Mouse (Mus musculus) neural tube, embryonic 13.5 days (tissue): ENCODE data around the gene Nsmce4a. TPM values are rescaled to one million over a fixed set of nuclear protein-coding genes. Genes with fewer than 3 reads are reported as not detected.
"Not testable (repeated sequence)": the region's sequence is repeated elsewhere in the genome, so short reads cannot be mapped to it uniquely, and the experiment has no call there.

Source experiments
- ATAC-seq: fragments of 200-750 bp; cut with Nextera tagmentation; 2 replicates; pipeline ENCODE4 v1.8.0; 2017; ENCODE audit warnings: low read depth, mild to moderate bottlenecking, moderate TSS enrichment, moderate library complexity
- H3K27ac ChIP-seq: fragments of 300-500 bp; sonication (generic); replicated peaks from 2 replicates; pipeline ENCODE4 v1.5.1; 2015; ENCODE audit warnings: moderate library complexity, mild to moderate bottlenecking, inconsistent platforms
- H3K27me3 ChIP-seq: fragments of 300-500 bp; sonication (generic); 2 replicates; pipeline ENCODE4 v1.6.1; 2015; ENCODE audit warnings: mild to moderate bottlenecking, inconsistent platforms
- H3K36me3 ChIP-seq: fragments of 300-500 bp; sonication (generic); 2 replicates; pipeline ENCODE4 v1.6.1; 2015; ENCODE audit warnings: mild to moderate bottlenecking, inconsistent platforms
- H3K4me1 ChIP-seq: fragments of 300-500 bp; sonication (generic); replicated peaks from 2 replicates; pipeline ENCODE4 v1.6.1; 2015; ENCODE audit warnings: inconsistent platforms
- H3K4me2 ChIP-seq: fragments of 300-500 bp; sonication (generic); 2 replicates; pipeline ENCODE4 v1.6.1; 2015; ENCODE audit warnings: inconsistent platforms, mild to moderate bottlenecking, moderate library complexity
- H3K4me3 ChIP-seq: fragments of 300-500 bp; sonication (generic); 2 replicates; pipeline ENCODE4 v1.5.1; 2015; ENCODE audit warnings: mild to moderate bottlenecking, inconsistent platforms
- H3K9ac ChIP-seq: fragments of 300-500 bp; sonication (generic); 2 replicates; pipeline ENCODE4 v1.6.1; 2015; ENCODE audit warnings: moderate library complexity, mild to moderate bottlenecking, inconsistent platforms
- H3K9me3 ChIP-seq: fragments of 300-500 bp; sonication (generic); 2 replicates; pipeline ENCODE4 v1.6.1; 2016; ENCODE audit warnings: inconsistent platforms
- WGBS: fragments of 180-500 bp; shearing (Covaris S2); methylation state at CpG from one replicate; pipeline ENCODE4 v1.1.7; 2015; 5-methylcytosine and 5-hydroxymethylcytosine counted together
- polyA plus RNA-seq: library from polyadenylated mRNA; unstranded; fragments of >200 nt; fragmentation: Nextera tagmentation; extraction: Ambion mirVana; gene quantifications from 2 replicates; pipeline ENCODE4 v1.2.1, GENCODE M21; 2015

The Nsmce4a gene
- polyA plus RNA-seq, 1 experiment from 2014 or later, result 107 TPM

DNA sequence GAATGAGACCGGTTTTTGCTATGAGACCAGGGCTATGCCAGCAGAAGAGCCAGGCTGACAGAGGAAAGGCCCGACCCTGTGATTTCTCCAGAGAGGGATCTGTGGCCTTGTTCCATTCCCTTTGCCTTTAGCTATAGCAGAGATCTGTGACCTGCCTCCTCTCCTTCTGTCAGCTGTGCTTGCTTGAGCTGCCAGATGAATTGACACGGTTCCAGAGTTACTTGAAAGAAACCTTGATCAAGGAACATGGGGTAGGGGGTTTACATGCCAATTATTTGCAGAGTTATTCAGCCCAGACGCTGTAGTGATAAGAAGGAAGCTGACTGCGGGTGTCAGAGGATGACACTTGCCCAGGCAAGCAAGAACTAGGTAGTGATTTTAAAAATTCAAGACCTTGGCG is 24.6 kb upstream of the Nsmce4a start:
- Histone ChIP-seq H3K4me1 (peaks cover 10% of the 10 kb centered on the region), H3K36me3 (no peaks in the 10 kb centered on the region), H3K27me3 (no peaks in the 10 kb centered on the region), H3K4me2 (no peak overlapping the region), H3K27ac (0 out of 2 replicates have a peak overlapping the region, but pooled peaks have one; percentile 13), H3K9me3 (no peaks in the 10 kb centered on the region), H3K9ac (no peak overlapping the region), H3K4me3 (no peak overlapping the region)
- no peak for ATAC-seq
- WGBS, result 72% methylated on average over 6 of the region's 6 CpGs

DNA sequence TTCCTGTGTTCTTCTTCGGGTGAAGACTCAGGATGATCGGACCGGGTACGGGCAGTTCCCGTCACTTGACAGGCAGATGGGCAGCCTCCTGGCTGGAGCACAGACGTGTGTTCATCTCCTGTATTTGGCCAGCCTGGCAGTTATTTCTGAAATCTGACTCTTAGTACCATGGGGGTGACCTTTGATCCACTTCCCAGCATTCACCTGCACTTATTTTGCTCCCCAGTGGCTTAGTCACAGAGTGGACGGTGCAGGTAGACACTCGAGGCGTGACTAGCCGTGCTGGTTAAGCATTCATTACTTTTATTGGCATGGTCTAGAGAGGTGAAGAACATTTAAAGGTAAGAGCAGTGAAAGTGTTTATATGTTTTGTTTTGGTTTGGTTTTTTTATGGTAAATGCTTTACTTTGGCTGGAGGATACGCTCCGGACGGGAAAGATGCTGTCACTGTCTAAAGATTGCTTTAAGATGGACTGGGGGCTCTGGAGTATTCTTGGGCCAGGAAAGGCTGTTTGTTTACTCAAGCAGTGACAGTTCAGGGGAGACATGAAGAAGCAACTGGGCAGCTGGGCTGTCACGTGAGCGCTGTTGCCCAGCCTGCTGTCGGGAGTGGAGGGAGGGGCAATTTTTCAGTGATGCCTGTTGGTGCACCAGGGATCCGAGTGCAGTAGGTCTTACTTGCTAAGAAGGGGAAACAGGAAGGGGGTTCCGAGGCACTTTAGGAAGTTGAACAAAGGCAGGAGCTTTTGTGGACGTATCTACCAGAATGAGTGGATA is 23.3 kb upstream of the Nsmce4a start:
- 0 out of 2 replicates have a peak overlapping the region, but pooled peaks have one; percentile 4 for H3K27ac ChIP-seq
- H3K4me2 ChIP-seq, H3K27me3 ChIP-seq, H3K4me1 ChIP-seq, ATAC-seq, H3K9me3 ChIP-seq, H3K9ac ChIP-seq, H3K36me3 ChIP-seq, H3K4me3 ChIP-seq: not testable (repeated sequence)
- 68% methylated on average over 9 of the region's 19 CpGs for WGBS

DNA sequence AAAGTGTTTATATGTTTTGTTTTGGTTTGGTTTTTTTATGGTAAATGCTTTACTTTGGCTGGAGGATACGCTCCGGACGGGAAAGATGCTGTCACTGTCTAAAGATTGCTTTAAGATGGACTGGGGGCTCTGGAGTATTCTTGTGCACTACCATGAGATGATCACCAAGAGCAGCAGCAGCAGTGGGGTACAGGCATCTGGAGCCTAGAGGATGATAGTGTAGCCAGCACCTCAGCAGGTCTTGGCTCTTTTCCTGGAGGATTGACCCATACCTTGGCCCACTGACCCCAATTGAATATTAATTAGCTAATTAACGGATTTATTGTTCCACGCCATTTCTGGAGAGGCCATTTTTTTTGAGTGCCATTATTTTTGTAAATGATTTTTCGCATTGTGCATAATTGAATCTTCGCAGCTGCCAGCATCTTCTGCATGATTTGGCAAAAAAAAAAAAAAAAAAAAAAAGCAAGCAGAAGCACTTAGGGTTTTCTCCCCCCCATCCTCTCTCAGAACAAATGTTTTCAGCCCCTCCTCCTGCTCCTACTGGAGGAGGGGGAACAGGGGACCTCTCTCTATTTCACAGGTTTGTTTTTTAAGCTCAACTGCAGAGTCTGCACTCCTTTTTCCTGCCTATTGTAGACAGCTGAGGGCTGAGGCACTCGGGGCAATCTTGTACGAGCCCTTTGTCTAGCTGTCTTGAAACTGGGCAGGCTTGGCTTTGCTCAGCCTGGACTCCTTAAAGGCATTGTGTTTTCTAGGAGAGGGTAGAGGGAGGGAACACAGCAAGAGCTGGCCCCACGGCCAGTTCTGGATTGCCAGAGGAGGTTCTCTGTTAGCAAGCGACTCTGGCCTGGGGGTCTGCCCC is 20.7 kb upstream of the Nsmce4a start:
- H3K4me1 ChIP-seq, H3K27ac ChIP-seq, H3K9me3 ChIP-seq, H3K4me2 ChIP-seq, H3K36me3 ChIP-seq, H3K9ac ChIP-seq, H3K27me3 ChIP-seq, H3K4me3 ChIP-seq: not testable (repeated sequence)
- 43% methylated on average over 8 of the region's 11 CpGs for WGBS
- ATAC-seq, result peak; percentile 64

DNA sequence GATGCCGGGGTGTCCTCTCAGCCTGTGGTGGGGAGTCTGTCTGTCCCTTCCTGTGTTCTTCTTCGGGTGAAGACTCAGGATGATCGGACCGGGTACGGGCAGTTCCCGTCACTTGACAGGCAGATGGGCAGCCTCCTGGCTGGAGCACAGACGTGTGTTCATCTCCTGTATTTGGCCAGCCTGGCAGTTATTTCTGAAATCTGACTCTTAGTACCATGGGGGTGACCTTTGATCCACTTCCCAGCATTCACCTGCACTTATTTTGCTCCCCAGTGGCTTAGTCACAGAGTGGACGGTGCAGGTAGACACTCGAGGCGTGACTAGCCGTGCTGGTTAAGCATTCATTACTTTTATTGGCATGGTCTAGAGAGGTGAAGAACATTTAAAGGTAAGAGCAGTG is 20.1 kb upstream of the Nsmce4a start:
- H3K4me2 ChIP-seq, H3K4me1 ChIP-seq, H3K36me3 ChIP-seq, H3K9ac ChIP-seq, H3K4me3 ChIP-seq, H3K9me3 ChIP-seq, ATAC-seq, H3K27ac ChIP-seq, H3K27me3 ChIP-seq: not testable (repeated sequence)
- no CpG with 5 or more reads among the region's 11 CpGs for WGBS

DNA sequence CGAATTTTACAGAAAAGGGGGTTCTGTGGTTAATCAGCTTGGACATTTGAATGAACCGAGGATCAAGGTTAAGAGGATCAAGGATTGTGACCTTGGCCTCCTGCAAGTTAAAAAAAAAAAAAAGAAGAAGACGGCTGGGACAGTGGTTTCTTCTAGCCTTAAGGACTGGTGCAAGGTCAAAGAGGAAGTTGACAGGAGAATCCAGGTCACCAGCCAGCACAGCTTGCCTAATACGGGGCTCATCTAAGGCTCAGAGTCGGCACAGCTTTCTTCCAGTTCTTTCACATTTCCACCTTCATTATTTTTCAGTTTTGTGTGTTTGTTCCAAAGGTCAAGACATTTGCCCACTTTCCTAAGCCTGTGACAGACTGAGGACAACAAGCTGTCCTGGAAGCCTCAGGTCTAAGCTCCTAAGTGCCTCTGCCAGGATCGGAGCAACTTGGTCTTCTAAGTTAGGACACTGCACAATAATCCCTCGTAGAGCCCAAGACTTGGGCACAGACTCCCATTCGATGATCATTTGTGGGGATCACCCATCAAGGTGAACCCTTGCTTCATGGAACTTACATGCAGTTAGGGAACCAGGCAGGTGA is 18.0 kb upstream of the Nsmce4a start:
- Histone ChIP-seq H3K36me3 (no peaks in the 10 kb centered on the region), H3K9me3 (no peaks in the 10 kb centered on the region), H3K4me1 (peaks cover 3% of the 10 kb centered on the region; the same call in 1 of the 2 replicates), H3K4me2 (no peak overlapping the region), H3K27me3 (no peaks in the 10 kb centered on the region), H3K4me3 (no peak overlapping the region), H3K9ac (no peak overlapping the region), H3K27ac (no peak overlapping the region)
- WGBS, result 81% methylated on average over 8 of the region's 8 CpGs
- no peak for ATAC-seq

DNA sequence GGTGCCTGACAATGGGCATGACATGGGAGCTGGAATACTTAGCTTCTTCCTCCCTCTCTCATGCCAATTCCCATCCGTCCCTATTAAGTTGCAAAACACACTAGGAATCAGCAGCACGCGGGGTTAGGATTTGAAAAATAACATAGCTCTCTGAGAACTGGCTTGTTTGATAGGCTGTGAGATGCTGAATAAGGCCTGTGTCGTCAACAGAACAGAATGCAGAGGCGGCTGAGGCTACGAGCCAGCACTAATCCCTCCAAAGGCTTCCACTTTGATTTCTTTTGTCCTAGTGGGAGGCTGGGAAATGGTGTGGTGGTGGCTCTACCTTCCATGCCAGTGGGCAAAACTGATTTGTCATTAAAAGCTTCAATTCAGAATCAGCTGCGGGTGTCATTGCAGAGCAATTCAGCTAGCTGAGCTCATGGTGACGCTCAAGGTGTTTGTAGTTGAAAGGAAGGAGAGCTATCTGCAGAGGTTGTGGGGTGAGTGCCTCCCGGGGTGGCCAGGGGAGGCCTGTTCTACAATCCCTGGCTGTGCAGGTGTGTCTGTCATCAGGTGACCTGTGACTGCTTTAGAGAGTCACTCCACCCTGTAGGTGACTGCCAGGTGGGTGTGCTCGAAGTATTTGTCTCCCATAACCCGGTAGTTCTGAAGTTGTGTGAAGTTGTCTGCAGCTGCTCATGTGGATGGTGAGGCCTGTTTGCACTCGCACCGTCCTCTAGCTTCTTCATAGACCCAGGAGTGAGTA is 17.3 kb upstream of the Nsmce4a start:
- no peak for ATAC-seq

DNA sequence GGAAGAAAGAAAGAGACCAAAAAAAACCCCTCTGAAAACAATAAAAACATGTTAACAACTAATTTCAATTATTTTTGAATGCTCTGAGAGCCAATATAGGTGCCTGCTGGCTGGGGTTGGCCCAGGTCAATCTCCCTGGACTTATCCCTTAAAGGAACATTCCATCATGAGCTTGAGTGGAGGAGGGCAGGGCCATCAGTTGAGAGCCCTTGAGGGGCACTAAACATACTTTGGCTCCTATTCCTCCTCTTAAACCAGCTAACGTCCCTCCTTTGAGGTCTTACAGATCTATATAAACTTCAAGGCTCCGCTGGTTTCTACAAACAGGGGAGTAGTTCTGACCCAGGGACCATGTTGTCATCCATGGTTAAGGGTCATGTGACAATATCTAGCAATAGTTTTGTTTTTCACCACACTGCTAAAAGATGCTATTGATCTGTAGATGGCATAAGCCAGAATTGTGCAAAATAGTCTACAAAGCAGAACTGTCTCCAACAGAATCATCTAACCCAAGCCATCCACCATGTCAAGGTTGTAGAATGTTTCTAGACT is 13.7 kb upstream of the Nsmce4a start:
- H3K4me1 ChIP-seq, result no peaks in the 10 kb centered on the region
- H3K4me3 ChIP-seq, result no peak overlapping the region
- H3K36me3 ChIP-seq, result no peaks in the 10 kb centered on the region
- H3K27me3 ChIP-seq, result no peaks in the 10 kb centered on the region
- H3K9ac ChIP-seq, result no peak overlapping the region
- 82% methylated on average over 2 of the region's 2 CpGs for WGBS
- no peaks in the 10 kb centered on the region for H3K9me3 ChIP-seq
- H3K4me2 ChIP-seq, result no peak overlapping the region
- no peak for ATAC-seq
- H3K27ac ChIP-seq, result no peak overlapping the region

More for the DNA sequence above, 17.3 kb upstream of the Nsmce4a start:
- no peak overlapping the region for H3K4me2 ChIP-seq
- H3K9ac ChIP-seq, result no peak overlapping the region
- no peaks in the 10 kb centered on the region for H3K36me3 ChIP-seq
- H3K27ac ChIP-seq, result no peak overlapping the region
- no peaks in the 10 kb centered on the region for H3K27me3 ChIP-seq
- H3K9me3 ChIP-seq, result no peaks in the 10 kb centered on the region
- WGBS, result 65% methylated on average over 13 of the region's 13 CpGs
- peaks cover 3% of the 10 kb centered on the region; the same call in 1 of the 2 replicates for H3K4me1 ChIP-seq
- H3K4me3 ChIP-seq, result no peak overlapping the region

DNA sequence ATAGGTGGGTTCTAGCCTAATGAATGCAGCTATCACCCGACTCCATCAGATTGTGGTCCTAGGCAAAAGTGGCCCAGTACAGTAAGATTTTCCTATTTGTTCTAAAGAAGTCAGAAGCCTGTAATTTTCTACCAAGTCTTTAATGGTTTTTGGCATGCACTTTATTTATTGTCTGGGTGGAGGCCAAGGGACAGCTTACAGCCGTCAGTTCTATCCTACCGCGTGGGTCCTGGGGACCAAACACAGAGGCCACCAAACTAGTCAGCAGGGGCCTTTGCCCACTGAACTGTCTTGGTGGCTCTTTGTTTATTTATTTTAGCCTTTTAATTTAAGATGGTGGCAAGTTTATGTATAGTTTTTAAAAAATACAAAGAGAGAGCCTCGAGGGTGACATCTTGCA is 5.7 kb upstream of the Nsmce4a start:
- no peaks in the 10 kb centered on the region for H3K36me3 ChIP-seq
- H3K9ac ChIP-seq, result no peak overlapping the region
- peaks cover 13% of the 10 kb centered on the region for H3K4me1 ChIP-seq
- no peak for ATAC-seq
- H3K27ac ChIP-seq, result no peak overlapping the region
- no peaks in the 10 kb centered on the region for H3K9me3 ChIP-seq
- WGBS, result 85% methylated on average over 5 of the region's 5 CpGs
- H3K4me3 ChIP-seq, result no peak overlapping the region
- no peak overlapping the region for H3K4me2 ChIP-seq
- no peaks in the 10 kb centered on the region for H3K27me3 ChIP-seq

DNA sequence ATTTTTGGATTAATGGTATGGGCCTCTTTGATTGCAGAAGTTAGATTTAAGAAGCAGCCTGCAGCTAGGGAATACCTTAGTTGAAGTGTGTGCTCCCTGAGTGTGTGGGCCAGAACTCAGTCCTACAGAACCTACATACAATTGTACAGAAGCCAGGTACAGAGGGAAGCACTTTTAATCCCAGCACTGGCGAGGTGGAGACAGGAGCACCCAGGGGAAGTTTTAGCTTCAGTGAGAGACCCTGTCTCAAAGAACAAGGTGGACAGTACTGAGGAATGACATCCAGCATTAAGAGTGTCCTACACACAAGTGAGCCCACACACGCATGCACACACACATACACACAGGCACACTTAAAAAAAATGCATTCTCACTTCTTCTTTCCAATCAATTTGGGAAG is 5.1 kb upstream of the Nsmce4a start:
- Histone ChIP-seq H3K9me3 (no peaks in the 10 kb centered on the region), H3K9ac (no peak overlapping the region), H3K27me3 (no peaks in the 10 kb centered on the region), H3K36me3 (no peaks in the 10 kb centered on the region), H3K4me2 (no peak overlapping the region), H3K27ac (no peak overlapping the region), H3K4me3 (no peak overlapping the region), H3K4me1 (peaks cover 13% of the 10 kb centered on the region)
- no peak for ATAC-seq
- WGBS, result 91% methylated on average over 2 of the region's 2 CpGs

DNA sequence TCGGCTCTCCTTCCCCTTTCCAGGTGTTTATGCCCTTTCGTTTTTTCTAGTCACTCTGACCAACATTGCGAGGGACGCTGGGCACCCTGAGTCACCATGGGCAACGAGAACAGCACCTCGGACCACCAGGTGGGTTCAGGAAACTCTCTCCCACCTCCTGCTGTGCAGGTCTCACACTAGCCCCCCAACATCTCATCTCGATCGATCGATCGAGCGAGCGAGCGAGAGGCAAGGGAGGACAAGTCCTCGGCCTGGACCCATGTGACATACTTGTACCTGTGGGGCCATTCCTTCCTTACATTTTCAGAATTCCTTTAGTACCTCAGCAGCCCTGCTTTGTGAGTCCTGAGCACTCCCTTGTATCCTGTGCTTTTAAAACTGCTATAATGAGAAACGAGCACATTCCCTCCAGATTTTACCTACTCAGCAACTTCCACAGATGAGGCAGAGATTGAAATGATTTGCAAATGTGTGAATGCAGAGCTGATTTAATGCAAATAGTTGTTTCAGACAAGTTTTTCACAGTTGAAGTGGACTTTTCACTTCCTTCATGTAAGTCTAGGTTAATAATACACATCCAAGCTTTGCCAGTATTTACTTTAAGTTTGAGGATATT is 4.6 kb upstream of the Nsmce4a start, which contains the start of gene Tacc2:
Gene Tacc2, plus strand, starts transcription at position 51 of the 616 bp plus-strand sequence.
- no peak for ATAC-seq
- Histone ChIP-seq H3K4me1 (peaks cover 13% of the 10 kb centered on the region), H3K9me3 (no peaks in the 10 kb centered on the region), H3K4me2 (peak within 1 kb of the TSS; percentile 36), H3K27ac (no peak within 1 kb of the TSS), H3K27me3 (no peaks in the 10 kb centered on the region), H3K4me3 (no peak within 1 kb of the TSS), H3K36me3 (no peaks in the 10 kb centered on the region), H3K9ac (0 out of 2 replicates have a peak within 1 kb of the TSS, but pooled peaks have one; percentile 1)
- WGBS, result 55% methylated on average over 15 of the region's 15 CpGs

DNA sequence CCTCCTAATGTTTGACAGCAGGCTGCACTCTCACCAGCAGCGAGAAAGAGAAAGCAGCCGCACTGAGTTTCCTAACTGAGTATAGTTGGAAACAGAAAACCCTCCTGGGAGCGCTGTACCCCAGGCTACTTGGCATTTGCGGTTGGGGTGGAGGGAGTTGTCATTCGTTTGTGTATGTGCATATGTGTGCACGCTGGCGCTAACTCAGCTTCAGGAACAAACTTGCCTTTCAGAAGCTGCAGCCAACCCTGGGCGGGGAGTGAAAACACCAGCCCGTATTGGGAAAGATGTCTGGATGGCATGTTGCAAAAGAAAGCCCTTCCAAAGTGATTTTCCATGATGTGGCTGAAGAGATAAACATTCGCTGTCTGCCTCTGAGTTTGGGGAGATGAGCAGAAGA is 4.1 kb upstream of the Nsmce4a start:
- Histone ChIP-seq H3K27ac (no peak overlapping the region), H3K27me3 (no peaks in the 10 kb centered on the region), H3K9ac (0 out of 2 replicates have a peak overlapping the region, but pooled peaks have one; percentile 1), H3K4me2 (peak overlapping the region; percentile 36), H3K36me3 (no peaks in the 10 kb centered on the region), H3K4me1 (peaks cover 13% of the 10 kb centered on the region), H3K4me3 (no peak overlapping the region), H3K9me3 (no peaks in the 10 kb centered on the region)
- WGBS, result 41% methylated on average over 10 of the region's 10 CpGs
- no peak for ATAC-seq
